ENCODE assay signal across 11 mouse cellular contexts in genomic region chr5:124192251-124192710, GRCm38 (mm10). TPM values are rescaled to one million over a fixed set of nuclear protein-coding genes. Genes with fewer than 3 reads are reported as not detected.
DNase-seq lines count a peak whose midpoint lies in the region; ATAC-seq lines count a peak whose summit lies in the region.
"Had no signal": no experiment of that assay in that cellular context is flagged by ENCODE, and none has a peak within 500 bp of the region (broad histone marks: within the 10 kb centered on the region; RNA-seq: fewer than 3 reads in every experiment).

No protein-coding gene starts in this region.

- H3K9ac ChIP-seq in hindbrain, embryonic 13.5 days, result no peak overlapping the region
- no peak overlapping the region for H3K9ac ChIP-seq in hindbrain, embryonic 11.5 days (ENCODE audit: low read depth, low read length)

- no peaks in the 10 kb centered on the region for H3K36me3 ChIP-seq in hindbrain, embryonic 13.5 days
- no peaks in the 10 kb centered on the region for H3K36me3 ChIP-seq in hindbrain, embryonic 11.5 days (ENCODE audit: control insufficient read depth, insufficient read depth, low read length)

- no peaks in the 10 kb centered on the region for H3K9me3 ChIP-seq in hindbrain, embryonic 13.5 days
- H3K9me3 ChIP-seq in hindbrain, embryonic 11.5 days (ENCODE audit: control insufficient read depth, low read length), result no peaks in the 10 kb centered on the region

- 84% methylated on average over 7 of the region's 7 CpGs for WGBS in hindbrain, embryonic 13.5 days
- 92% methylated on average over 7 of the region's 7 CpGs for WGBS in hindbrain, embryonic 11.5 days

- no peak overlapping the region for H3K4me2 ChIP-seq in hindbrain, embryonic 13.5 days
- no peak overlapping the region for H3K4me2 ChIP-seq in hindbrain, embryonic 11.5 days (replicated peaks; ENCODE audit: low read depth, low read length)

- ATAC-seq in hindbrain, embryonic 13.5 days (ENCODE audit: low FRiP score), result no peak
- ATAC-seq in hindbrain, embryonic 11.5 days (ENCODE audit: low FRiP score), result no peak

- peak overlapping the region; percentile 80 for H3K27ac ChIP-seq in hindbrain, embryonic 13.5 days
- H3K27ac ChIP-seq in hindbrain, embryonic 11.5 days (ENCODE audit: low read depth, low read length), result no peak overlapping the region

- H3K4me1 ChIP-seq in hindbrain, embryonic 13.5 days (replicated peaks), result peaks cover 58% of the 10 kb centered on the region
- peaks cover 10% of the 10 kb centered on the region for H3K4me1 ChIP-seq in hindbrain, embryonic 11.5 days (replicated peaks; ENCODE audit: control insufficient read depth, insufficient read depth, low read length)

- no peak overlapping the region for H3K4me3 ChIP-seq in hindbrain, embryonic 13.5 days
- no peak overlapping the region for H3K4me3 ChIP-seq in hindbrain, embryonic 11.5 days (ENCODE audit: low read depth, low read length)
- H3K4me3 ChIP-seq: myocyte had no signal

- DNase-seq in hindbrain, embryonic 11.5 days (ENCODE audit: low spot score), result no peak
- peak; percentile 51 for DNase-seq in thymus, postnatal 0 days (ENCODE audit: low spot score)
- DNase-seq in thymus, postnatal 10 days (ENCODE audit: low spot score in 2 of 2), result no peak
- peak; percentile 59 for DNase-seq in induced T-regulatory cell, adult 2 months (ENCODE audit: low read depth)
- no peak for DNase-seq in right cerebral cortex, adult 2 months (ENCODE audit: low spot score in 2 of 2)
- DNase-seq in urinary bladder, postnatal 10 days (ENCODE audit: low spot score), result no peak
- DNase-seq: cerebellum, postnatal 25 days; kidney, adult 9 months; lung, postnatal 14 days had no signal

- no peaks in the 10 kb centered on the region for H3K27me3 ChIP-seq in hindbrain, embryonic 13.5 days
- H3K27me3 ChIP-seq in hindbrain, embryonic 11.5 days (ENCODE audit: control insufficient read depth, insufficient read depth, low read length), result no peaks in the 10 kb centered on the region

RNA-seq across cellular contexts. Expression of gene Pitpnm2, which starts 57.3 kb away (rescaled TPM):
- 7.4 and 8.3 TPM in 2 replicates for polyA plus RNA-seq in hindbrain, embryonic 13.5 days (2015; fragmentation: Nextera tagmentation; extraction: Ambion mirVana)
- 5.1 and 6.0 TPM in 2 replicates for polyA plus RNA-seq in hindbrain, embryonic 11.5 days (2014; fragmentation: Nextera tagmentation; extraction: Ambion mirVana)
- 22.6 and 33.9 TPM in 2 replicates for polyA plus RNA-seq in thymus, postnatal 0 days (2015; fragmentation: Nextera tagmentation; extraction: Ambion mirVana)

Comparison
In these comparisons a context has a peak if more than half of its experiments do, and no peak if none do; other contexts are left out.
1. DNase-seq: peak in thymus, postnatal 0 days (single experiment) and induced T-regulatory cell, adult 2 months (single experiment); none in hindbrain, embryonic 11.5 days (single experiment), thymus, postnatal 10 days (0 of 2), right cerebral cortex, adult 2 months (0 of 2) and urinary bladder, postnatal 10 days (single experiment).